14 mouse cellular contexts compared by ENCODE assay signal in genomic region chr2:79428022-79428421, GRCm38 (mm10). TPM values are rescaled to one million over a fixed set of nuclear protein-coding genes. Genes with fewer than 3 reads are reported as not detected.
DNase-seq lines count a peak whose midpoint lies in the region; ATAC-seq and TF ChIP-seq lines count a peak whose summit lies in the region.
"Had no signal": no experiment of that assay in that cellular context is flagged by ENCODE, and none has a peak within 500 bp of the region (broad histone marks: within the 10 kb centered on the region; RNA-seq: fewer than 3 reads in every experiment).

No protein-coding gene starts in this region.

- H3K4me3 ChIP-seq in kidney, embryonic 16.5 days (ENCODE audit: low read length) = no peak overlapping the region; the same call in 1 of the 2 replicates
- H3K4me3 ChIP-seq in cortical plate, adult 2 months (ENCODE audit: insufficient read depth, low read length) = peak overlapping the region; percentile 43; the same call in 1 of the 2 replicates
- H3K4me3 ChIP-seq in limb, embryonic 10.5 days = peak overlapping the region; percentile 66

- peak; percentile 61 for DNase-seq in embryo, embryonic 11 days
- DNase-seq in embryo, embryonic 10 days (ENCODE audit: low spot score) = no peak
- no peak for DNase-seq in kidney, postnatal 36 days
- DNase-seq in limb, embryonic 10.5 days (ENCODE audit: low spot score) = no peak
- no peak for DNase-seq in frontal cortex, postnatal 25 days (ENCODE audit: low spot score in 2 of 2)
- DNase-seq in cerebellum, adult 11 months = no peak
- DNase-seq: gastrocnemius, postnatal 36 days; layer of hippocampus, adult 9-11 months had no signal

- H3K9ac ChIP-seq in kidney, embryonic 16.5 days (replicated peaks; ENCODE audit: low read length) = no peak overlapping the region

- 12% methylated on average over 6 of the region's 6 CpGs for WGBS in kidney, embryonic 16.5 days
- WGBS in limb, embryonic 10.5 days = 16% methylated on average over 6 of the region's 6 CpGs

- peaks cover 7% of the 10 kb centered on the region; the same call in 1 of the 2 replicates for H3K4me1 ChIP-seq in kidney, embryonic 16.5 days (ENCODE audit: insufficient read depth, low read length)
- H3K4me1 ChIP-seq in cortical plate, adult 2 months (ENCODE audit: control insufficient read depth, insufficient read depth, low read length) = no peaks in the 10 kb centered on the region
- peaks cover 25% of the 10 kb centered on the region for H3K4me1 ChIP-seq in limb, embryonic 10.5 days

- no peak for TF ChIP-seq POLR2A in cortical plate, adult 2 months (IDR thresholded peaks at IDR 0.05; ENCODE audit: extremely low read depth, insufficient read depth, low read length)

- H3K27ac ChIP-seq in kidney, embryonic 16.5 days (ENCODE audit: low read length) = no peak overlapping the region
- H3K27ac ChIP-seq in cortical plate, adult 2 months (ENCODE audit: insufficient read depth, low read length) = no peak overlapping the region
- H3K27ac ChIP-seq in limb, embryonic 10.5 days = 0 out of 2 replicates have a peak overlapping the region, but pooled peaks have one; percentile 7
- H3K27ac ChIP-seq: forebrain, embryonic 15.5 days had no signal

- H3K9me3 ChIP-seq in kidney, embryonic 16.5 days (ENCODE audit: low read length) = no peaks in the 10 kb centered on the region
- H3K9me3 ChIP-seq in limb, embryonic 10.5 days (replicated peaks) = no peaks in the 10 kb centered on the region
- H3K9me3 ChIP-seq: forebrain, embryonic 15.5 days; G1E had no signal

- ATAC-seq in kidney, embryonic 16.5 days (ENCODE audit: low FRiP score, low TSS enrichment) = no peak
- ATAC-seq: liver, postnatal 0 days had no signal

- H3K36me3 ChIP-seq in kidney, embryonic 16.5 days (ENCODE audit: insufficient read depth, low read length) = no peaks in the 10 kb centered on the region
- H3K36me3 ChIP-seq in limb, embryonic 10.5 days = no peaks in the 10 kb centered on the region
- H3K36me3 ChIP-seq: forebrain, embryonic 15.5 days; G1E had no signal

- TF ChIP-seq CTCF in cortical plate, adult 2 months (IDR thresholded peaks at IDR 0.05; ENCODE audit: extremely low read depth, insufficient read depth, low read length) = no peak

- peak overlapping the region; percentile 98; the same call in 1 of the 2 replicates for H3K4me2 ChIP-seq in kidney, embryonic 16.5 days (replicated peaks; ENCODE audit: low read depth, low read length)

- peaks cover 7% of the 10 kb centered on the region; the same call in 1 of the 2 replicates for H3K27me3 ChIP-seq in kidney, embryonic 16.5 days (ENCODE audit: insufficient read depth, low read length)
- peaks cover 25% of the 10 kb centered on the region; the same call in 1 of the 2 replicates for H3K27me3 ChIP-seq in limb, embryonic 10.5 days (ENCODE audit: low read depth, poor library complexity, severe bottlenecking)

RNA-seq across cellular contexts. Expression of gene Neurod1, which starts 28.5 kb away (rescaled TPM):
- not detected in 2 replicates for polyA plus RNA-seq in kidney, embryonic 16.5 days (2015; fragmentation: Nextera tagmentation; extraction: Ambion mirVana)
- polyA plus RNA-seq in cortical plate, adult 2 months (2012; rRNA removed) = 11.8 and 14.5 TPM in 2 replicates
- polyA plus RNA-seq in limb, embryonic 10.5 days (2016; fragmentation: Nextera tagmentation; extraction: Ambion mirVana) = 0.06 TPM in 1 of 2 replicates, not detected in the other
- polyA plus RNA-seq: G1E; liver, postnatal 0 days; testis, adult 2 months had no signal

RNA-seq across cellular contexts. Expression of gene Cerkl, which starts 28.6 kb away (rescaled TPM):
- 1.8 and 2.0 TPM in 2 replicates for polyA plus RNA-seq in kidney, embryonic 16.5 days (2015; fragmentation: Nextera tagmentation; extraction: Ambion mirVana)
- polyA plus RNA-seq in cortical plate, adult 2 months (2012; rRNA removed) = 3.3 and 5.1 TPM in 2 replicates
- polyA plus RNA-seq in limb, embryonic 10.5 days (2016; fragmentation: Nextera tagmentation; extraction: Ambion mirVana) = 0.19 and 0.89 TPM in 2 replicates

Comparison
In these comparisons a context has a peak if more than half of its experiments do, and no peak if none do; other contexts are left out.
1. RNA of gene Neurod1, which starts 28.5 kb away (polyA plus RNA-seq): 11.8 to 14.5 TPM in cortical plate, adult 2 months; not detected in kidney, embryonic 16.5 days and 0.06 TPM in limb, embryonic 10.5 days; every median in the first group is over 10 times any median in the second.